Comparison of ENCODE assay signal across 9 mouse cellular contexts in the genomic region with DNA sequence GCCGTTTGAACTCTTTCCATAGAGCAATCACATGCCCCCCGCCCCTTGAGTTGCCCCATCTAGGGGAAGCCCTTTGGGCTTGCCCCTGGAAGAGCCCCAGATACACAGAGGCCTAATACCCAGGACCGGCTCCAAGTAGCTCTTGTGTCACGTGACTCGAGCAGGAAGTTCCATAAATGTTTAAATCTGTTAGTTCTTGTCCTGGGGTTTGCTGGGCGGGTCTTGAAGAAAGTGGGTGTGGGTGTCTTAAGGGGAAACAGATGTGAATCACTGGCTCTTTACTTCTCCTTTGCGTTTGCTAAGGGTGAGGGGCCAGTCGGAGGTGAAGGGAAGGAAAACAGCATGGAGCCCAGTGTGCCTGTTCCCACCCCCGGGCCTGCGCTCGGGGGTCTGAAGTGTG. TPM values are rescaled to one million over a fixed set of nuclear protein-coding genes. Genes with fewer than 3 reads are reported as not detected.
DNase-seq lines count a peak whose midpoint lies in the region; ATAC-seq lines count a peak whose summit lies in the region.
"Had no signal": no experiment of that assay in that cellular context is flagged by ENCODE, and none has a peak within 500 bp of the region (broad histone marks: within the 10 kb centered on the region; RNA-seq: fewer than 3 reads in every experiment).

No protein-coding gene starts in this region.

- H3K9me3 ChIP-seq in limb, embryonic 12.5 days = no peaks in the 10 kb centered on the region
- no peaks in the 10 kb centered on the region for H3K9me3 ChIP-seq in neural tube, embryonic 11.5 days (ENCODE audit: control insufficient read depth, low read length)
- H3K9me3 ChIP-seq: liver, embryonic 13.5 days had no signal

- no peak overlapping the region; the same call in 1 of the 2 replicates for H3K9ac ChIP-seq in limb, embryonic 12.5 days (replicated peaks)
- H3K9ac ChIP-seq in neural tube, embryonic 11.5 days (ENCODE audit: low read length) = no peak overlapping the region
- H3K9ac ChIP-seq: liver, embryonic 13.5 days had no signal

- H3K36me3 ChIP-seq in limb, embryonic 12.5 days = no peaks in the 10 kb centered on the region
- H3K36me3 ChIP-seq in neural tube, embryonic 11.5 days (ENCODE audit: control insufficient read depth, insufficient read depth, low read length) = no peaks in the 10 kb centered on the region
- H3K36me3 ChIP-seq: liver, embryonic 13.5 days had no signal

- peaks cover 39% of the 10 kb centered on the region for H3K4me1 ChIP-seq in limb, embryonic 12.5 days (replicated peaks)
- H3K4me1 ChIP-seq in neural tube, embryonic 11.5 days (ENCODE audit: control insufficient read depth, insufficient read depth, low read length) = no peaks in the 10 kb centered on the region

- peak; percentile 61 for ATAC-seq in limb, embryonic 12.5 days (ENCODE audit: insufficient number of reproducible peaks, insufficient read depth, low FRiP score, low TSS enrichment, low read depth)
- no peak for ATAC-seq in neural tube, embryonic 11.5 days (ENCODE audit: insufficient read depth, low FRiP score, low TSS enrichment)

- H3K4me3 ChIP-seq in limb, embryonic 12.5 days (replicated peaks) = 0 out of 2 replicates have a peak overlapping the region, but pooled peaks have one; percentile 68
- H3K4me3 ChIP-seq in neural tube, embryonic 11.5 days (ENCODE audit: low read depth, low read length) = no peak overlapping the region
- H3K4me3 ChIP-seq: liver, embryonic 13.5 days had no signal

- H3K27me3 ChIP-seq in limb, embryonic 12.5 days = peaks cover 20% of the 10 kb centered on the region
- H3K27me3 ChIP-seq in neural tube, embryonic 11.5 days (ENCODE audit: control insufficient read depth, insufficient read depth, low read length) = peaks cover 12% of the 10 kb centered on the region

- WGBS in limb, embryonic 12.5 days = 13% methylated on average over 11 of the region's 11 CpGs
- 61% methylated on average over 11 of the region's 11 CpGs for WGBS in neural tube, embryonic 11.5 days

- DNase-seq in heart, postnatal 10 days = peak; percentile 22 to 43
- no peak for DNase-seq in heart, postnatal 14 days
- peak; percentile 26 for DNase-seq in embryo, embryonic 11.5 days (ENCODE audit: low read depth, low spot score)
- peak; percentile 24 for DNase-seq in neural tube, embryonic 11.5 days (ENCODE audit: low spot score)
- no peak for DNase-seq in retina, embryonic 14.5 days (ENCODE audit: low spot score)
- no peak for DNase-seq in layer of hippocampus, postnatal 25 days (ENCODE audit: extremely low spot score in 1 of 2, low spot score in 1 of 2)
- DNase-seq in frontal cortex, postnatal 10 days (ENCODE audit: low spot score in 2 of 2) = no peak
- DNase-seq: liver, embryonic 13.5 days had no signal

- H3K4me2 ChIP-seq in limb, embryonic 12.5 days = peak overlapping the region; percentile 98
- 0 out of 2 replicates have a peak overlapping the region, but pooled peaks have one; percentile 2 for H3K4me2 ChIP-seq in neural tube, embryonic 11.5 days (ENCODE audit: low read depth)

- H3K27ac ChIP-seq in limb, embryonic 12.5 days = peak overlapping the region; percentile 81
- no peak overlapping the region for H3K27ac ChIP-seq in neural tube, embryonic 11.5 days (ENCODE audit: low read depth, low read length)
- H3K27ac ChIP-seq: liver, embryonic 13.5 days had no signal

- intact Hi-C loops in heart, postnatal 10 days (cut with DNase I) = no loop called here
- intact Hi-C loops in heart, postnatal 14 days (cut with DNase I) = no loop called here

RNA-seq across cellular contexts. Expression of a gene that starts 2.3 kb away (rescaled TPM):
- total RNA-seq in heart, postnatal 10 days (2021) = 1 to 10 TPM in 1 of 2 experiments, under 1 TPM in 1; 0.91 to 1.4 TPM
- 1 to 10 TPM; 2.6 to 2.7 TPM for total RNA-seq in heart, postnatal 14 days (2021)
- polyA plus RNA-seq in limb, embryonic 12.5 days (2016; fragmentation: Nextera tagmentation; extraction: Ambion mirVana) = 7.8 and 8.1 TPM in 2 replicates
- polyA plus RNA-seq in neural tube, embryonic 11.5 days (2014; fragmentation: Nextera tagmentation; extraction: Ambion mirVana) = 5.2 and 6.2 TPM in 2 replicates
- total RNA-seq in layer of hippocampus, postnatal 25 days (2021) = 1 to 10 TPM; 8.1 to 8.7 TPM

RNA-seq across cellular contexts. Expression of a gene that starts 30.1 kb away (rescaled TPM):
- total RNA-seq in heart, postnatal 10 days (2021) = 10 to 100 TPM; 14.8 to 15.3 TPM
- total RNA-seq in heart, postnatal 14 days (2021) = 10 to 100 TPM; 12.6 to 13.2 TPM
- polyA plus RNA-seq in limb, embryonic 12.5 days (2016; fragmentation: Nextera tagmentation; extraction: Ambion mirVana) = 23.7 and 25.8 TPM in 2 replicates
- polyA plus RNA-seq in neural tube, embryonic 11.5 days (2014; fragmentation: Nextera tagmentation; extraction: Ambion mirVana) = 19.0 and 19.7 TPM in 2 replicates
- 10 to 100 TPM; 14.2 to 16.0 TPM for total RNA-seq in layer of hippocampus, postnatal 25 days (2021)

RNA-seq across cellular contexts. Expression of a gene that starts 30.2 kb away (rescaled TPM):
- 10 to 100 TPM; 35.9 to 39.5 TPM for total RNA-seq in heart, postnatal 10 days (2021)
- 10 to 100 TPM; 36.5 to 38.2 TPM for total RNA-seq in heart, postnatal 14 days (2021)
- 27.2 and 28.1 TPM in 2 replicates for polyA plus RNA-seq in limb, embryonic 12.5 days (2016; fragmentation: Nextera tagmentation; extraction: Ambion mirVana)
- polyA plus RNA-seq in neural tube, embryonic 11.5 days (2014; fragmentation: Nextera tagmentation; extraction: Ambion mirVana) = 17.5 and 18.0 TPM in 2 replicates
- total RNA-seq in layer of hippocampus, postnatal 25 days (2021) = 10 to 100 TPM; 76.6 to 86.4 TPM

Comparison
In these comparisons a context has a peak if more than half of its experiments do, and no peak if none do; other contexts are left out.
1. DNase-seq: peak in heart, postnatal 10 days (2 of 2), embryo, embryonic 11.5 days (single experiment) and neural tube, embryonic 11.5 days (single experiment); none in heart, postnatal 14 days (0 of 2), retina, embryonic 14.5 days (single experiment), layer of hippocampus, postnatal 25 days (0 of 2) and frontal cortex, postnatal 10 days (0 of 2).